Mouse (Mus musculus): ENCODE data around the gene Fam71e1.

The Fam71e1 gene

GRCm38 (mm10) chr7:44470696-44471612, 25.4 kb upstream of the Fam71e1 start:
- no peak for DNase-seq (ENCODE audit: low read depth, low spot score)

GRCm38 (mm10) chr7:44471880-44472557, 24.4 kb upstream of the Fam71e1 start:
- no peak for DNase-seq (ENCODE audit: low read depth, low spot score)

GRCm38 (mm10) chr7:44472558-44472885, 23.9 kb upstream of the Fam71e1 start:
- DNase-seq (ENCODE audit: low read depth, low spot score), result no peak

- no peak for DNase-seq (ENCODE audit: low read depth, low spot score)
Measured at GRCm38 (mm10) chr7:44472961-44473646, 23.3 kb upstream of the Fam71e1 start.

- peak; percentile 82 for DNase-seq (ENCODE audit: low read depth, low spot score)
Measured at GRCm38 (mm10) chr7:44474419-44474818, 22.0 kb upstream of the Fam71e1 start.

- no peak for DNase-seq (ENCODE audit: low read depth, low spot score)
Measured at GRCm38 (mm10) chr7:44475046-44475614, 21.3 kb upstream of the Fam71e1 start.

GRCm38 (mm10) chr7:44482836-44483435, 13.4 kb upstream of the Fam71e1 start:
- no peak for DNase-seq (ENCODE audit: low read depth, low spot score)

- no peak for DNase-seq (ENCODE audit: low read depth, low spot score)
Measured at GRCm38 (mm10) chr7:44484109-44484508, 12.3 kb upstream of the Fam71e1 start.

- DNase-seq (ENCODE audit: low read depth, low spot score), result peak; percentile 55
Measured at GRCm38 (mm10) chr7:44484841-44485571, 11.4 kb upstream of the Fam71e1 start.

GRCm38 (mm10) chr7:44485572-44486195, 10.7 kb upstream of the Fam71e1 start:
- no peak for DNase-seq (ENCODE audit: low read depth, low spot score)

- DNase-seq (ENCODE audit: low read depth, low spot score), result no peak
Measured at GRCm38 (mm10) chr7:44486927-44487575, 9.3 kb upstream of the Fam71e1 start.

GRCm38 (mm10) chr7:44487936-44488335, 8.4 kb upstream of the Fam71e1 start:
- DNase-seq (ENCODE audit: low read depth, low spot score), result no peak

GRCm38 (mm10) chr7:44488545-44488944, 7.8 kb upstream of the Fam71e1 start:
- DNase-seq (ENCODE audit: low read depth, low spot score), result no peak

GRCm38 (mm10) chr7:44490281-44490680, 6.1 kb upstream of the Fam71e1 start:
- DNase-seq (ENCODE audit: low read depth, low spot score), result no peak

GRCm38 (mm10) chr7:44491391-44491790, 5.0 kb upstream of the Fam71e1 start:
- DNase-seq (ENCODE audit: low read depth, low spot score), result no peak

- no peak for DNase-seq (ENCODE audit: low read depth, low spot score)
Measured at GRCm38 (mm10) chr7:44492166-44492826, 4.1 kb upstream of the Fam71e1 start.

- no peak for DNase-seq (ENCODE audit: low read depth, low spot score)
Measured at GRCm38 (mm10) chr7:44494681-44495080, 1.7 kb upstream of the Fam71e1 start.

GRCm38 (mm10) chr7:44495086-44495485, 1.3 kb upstream of the Fam71e1 start:
- DNase-seq (ENCODE audit: low read depth, low spot score), result no peak

- DNase-seq (ENCODE audit: low read depth, low spot score), result no peak
Measured at GRCm38 (mm10) chr7:44496771-44497109, 359 bp downstream of the Fam71e1 start.

Measured in telencephalon, adult 2 months (tissue).